Mouse (Mus musculus) heart, adult 8-10 months (tissue): ENCODE measurements around the gene Eif5. TPM values are rescaled to one million over a fixed set of nuclear protein-coding genes. Genes with fewer than 3 reads are reported as not detected.
"Not testable (repeated sequence)": the region's sequence is repeated elsewhere in the genome, so short reads cannot be mapped to it uniquely, and the experiment has no call there.

Source experiments
- DNase-seq: peaks from one replicate; pipeline ENCODE4 v3.0.0; 2022; ENCODE audit warnings: low spot score
- total RNA-seq, 4 experiments: library from RNA; stranded (reverse); gene quantifications; 2 replicates each; pipeline ENCODE4 v1.2.4; 2022

Gene Eif5
- total RNA-seq, 4 experiments from 2014 or later: 155 to 196 (median 171) TPM

DNA sequence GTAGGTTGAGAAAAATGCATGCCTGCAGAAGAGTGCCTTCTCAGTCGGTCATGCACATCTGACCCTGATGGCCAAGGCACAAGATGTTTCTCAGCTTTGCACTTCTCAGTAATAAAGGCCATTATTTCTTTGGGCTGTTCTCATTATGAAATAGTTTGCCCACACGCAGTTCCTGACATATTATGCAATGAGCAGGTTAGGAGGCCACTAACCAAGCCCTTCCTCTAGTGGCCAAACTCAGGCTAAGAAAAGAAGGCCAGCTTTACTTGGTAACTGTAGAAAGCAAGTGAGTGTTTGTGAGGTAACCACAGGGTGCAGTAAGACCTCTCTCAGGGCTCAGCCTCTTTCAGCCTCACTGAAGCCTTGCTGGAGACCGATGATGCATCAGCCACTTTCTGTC, 12.9 kb upstream of the Eif5 start:
- DNase-seq: no peak

DNA sequence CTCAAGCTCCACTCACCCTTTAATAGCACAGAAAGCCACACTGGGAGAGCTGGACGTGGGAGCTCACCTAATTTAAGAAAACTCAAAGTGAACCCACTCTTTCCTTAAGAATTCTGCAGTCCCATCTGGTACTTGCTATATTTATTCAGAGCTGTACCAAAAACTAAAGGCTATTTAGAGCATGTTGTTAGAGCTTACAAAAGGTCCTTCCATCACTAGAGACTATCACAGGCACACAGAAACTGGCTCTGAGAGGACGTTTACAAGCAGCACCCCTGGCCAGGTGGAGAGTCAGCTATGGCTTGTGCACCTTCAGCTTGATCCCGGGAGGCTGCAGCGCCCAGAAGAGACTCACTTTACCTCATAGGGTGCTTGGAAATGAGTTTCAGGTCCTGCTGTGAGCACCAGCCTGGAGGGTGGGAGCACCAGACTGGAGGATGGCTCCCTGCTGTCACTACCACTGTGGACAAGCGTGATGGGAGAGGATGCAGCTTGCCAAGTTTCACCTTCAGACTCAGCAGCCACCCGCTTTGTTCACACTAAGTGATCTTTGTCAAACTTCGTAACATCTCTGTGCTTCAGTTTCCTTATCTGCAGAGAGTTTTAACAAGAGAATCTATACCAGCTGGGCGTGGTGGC, 10.1 kb upstream of the Eif5 start:
- DNase-seq: no peak

DNA sequence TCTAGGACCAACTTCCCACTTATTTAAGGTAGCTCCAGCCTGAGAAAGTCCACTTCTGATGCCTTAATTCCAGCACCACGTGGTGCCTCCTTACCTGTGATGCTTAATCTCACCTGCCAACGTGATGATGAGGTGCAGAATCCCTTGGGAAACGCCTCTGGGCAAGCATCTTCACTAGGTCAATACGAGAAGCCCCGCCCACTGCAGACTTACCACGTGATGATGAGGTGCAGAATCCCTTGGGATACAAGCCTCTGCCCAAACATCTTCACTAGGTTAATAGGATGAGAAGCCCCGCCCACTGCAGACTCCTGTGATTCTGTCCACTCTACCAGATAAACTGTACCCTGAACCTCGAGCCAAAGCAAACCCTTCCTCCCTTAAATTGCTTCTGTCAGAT, 8.6 kb upstream of the Eif5 start:
- DNase-seq: no peak

DNA sequence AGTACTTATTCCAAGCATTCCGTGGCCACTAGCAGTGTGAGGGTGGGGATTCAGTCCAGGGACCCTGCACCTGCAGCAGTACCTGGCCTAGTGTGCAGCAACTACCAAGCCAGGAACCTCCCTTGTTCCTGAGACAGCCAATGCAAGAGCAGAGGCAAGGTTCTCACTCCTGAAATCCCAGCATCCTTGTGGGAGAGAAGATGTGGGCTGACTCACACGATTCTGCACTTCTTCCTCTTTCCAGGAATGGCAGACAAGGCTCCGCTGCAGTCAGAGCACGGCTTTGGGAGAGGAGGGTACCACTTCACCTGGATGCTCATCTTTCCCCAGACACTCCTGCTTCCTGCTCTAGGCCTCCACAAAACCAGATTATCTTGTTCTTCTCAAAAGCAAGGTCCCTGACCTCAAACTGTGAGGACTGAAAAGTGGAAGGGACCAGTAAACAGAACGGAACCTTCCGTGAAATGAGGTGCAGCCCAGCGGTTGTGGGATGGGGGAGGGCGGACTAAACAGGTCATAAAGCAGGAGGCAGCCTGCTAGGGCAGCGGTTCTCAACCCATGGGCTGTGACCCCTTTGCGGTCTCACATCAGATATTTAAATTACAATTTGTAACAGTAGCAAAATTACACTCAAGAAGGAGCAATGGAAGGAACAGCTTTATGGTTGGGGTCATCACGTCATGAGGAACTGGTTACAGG, 4.6 kb upstream of the Eif5 start:
- DNase-seq: no peak

DNA sequence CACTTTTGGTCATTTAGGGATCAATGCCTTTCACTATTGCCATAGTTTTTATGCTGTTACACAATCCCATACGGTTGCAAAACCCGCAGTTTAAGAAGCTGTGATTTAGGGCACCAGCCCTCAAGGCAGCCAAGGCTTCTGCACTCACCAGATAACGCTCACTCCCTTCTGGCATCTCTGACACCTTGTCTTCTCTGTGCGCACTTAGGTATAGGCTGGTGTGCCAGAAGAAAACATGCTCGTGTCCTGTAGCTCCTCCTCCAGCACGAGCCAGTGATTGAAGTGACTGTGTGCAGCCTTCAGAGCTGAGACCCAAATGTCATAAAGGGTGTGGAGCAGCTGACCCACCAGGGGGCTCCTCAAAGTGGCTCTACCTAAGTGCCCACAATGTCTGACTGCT, 2.5 kb upstream of the Eif5 start:
- no peak for DNase-seq

DNA sequence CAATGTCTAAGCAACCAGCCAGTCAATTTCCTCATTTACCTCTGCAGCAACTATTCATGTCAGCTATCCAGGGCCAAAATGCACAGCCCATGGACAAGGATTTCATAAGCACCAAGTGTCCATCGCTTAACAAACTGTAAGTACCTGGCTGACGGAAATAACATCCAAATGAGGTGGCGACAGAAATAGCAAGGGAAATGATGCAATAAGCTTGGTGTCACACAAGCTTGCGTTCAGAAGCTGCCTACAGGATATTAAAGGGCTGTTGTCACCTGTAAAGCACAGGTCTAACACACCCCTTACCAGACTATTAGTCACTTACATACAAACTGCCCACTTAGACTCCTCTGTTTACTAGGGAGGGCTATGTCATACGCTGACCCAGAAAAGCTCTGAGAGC, 2.1 kb upstream of the Eif5 start:
- DNase-seq: no peak

DNA sequence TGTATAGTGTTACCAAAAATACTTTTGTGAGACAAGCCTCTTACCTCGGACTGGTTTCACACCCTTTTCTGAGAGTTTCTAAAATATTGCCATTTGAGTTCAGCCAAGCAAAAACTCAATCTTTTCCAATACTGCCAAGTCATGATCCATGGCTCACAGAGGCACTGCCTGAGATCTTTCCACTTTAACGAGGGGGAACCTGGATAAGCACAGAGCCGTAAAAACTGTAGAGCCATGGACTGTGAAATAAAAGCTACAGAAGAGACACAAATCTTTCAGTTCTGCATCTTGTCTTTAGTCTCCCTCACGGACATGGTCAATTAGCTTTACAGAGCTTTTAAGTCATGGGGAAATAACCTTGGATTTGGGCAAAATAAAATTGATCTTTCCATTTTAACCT, 1.1 kb upstream of the Eif5 start:
- no peak for DNase-seq

DNA sequence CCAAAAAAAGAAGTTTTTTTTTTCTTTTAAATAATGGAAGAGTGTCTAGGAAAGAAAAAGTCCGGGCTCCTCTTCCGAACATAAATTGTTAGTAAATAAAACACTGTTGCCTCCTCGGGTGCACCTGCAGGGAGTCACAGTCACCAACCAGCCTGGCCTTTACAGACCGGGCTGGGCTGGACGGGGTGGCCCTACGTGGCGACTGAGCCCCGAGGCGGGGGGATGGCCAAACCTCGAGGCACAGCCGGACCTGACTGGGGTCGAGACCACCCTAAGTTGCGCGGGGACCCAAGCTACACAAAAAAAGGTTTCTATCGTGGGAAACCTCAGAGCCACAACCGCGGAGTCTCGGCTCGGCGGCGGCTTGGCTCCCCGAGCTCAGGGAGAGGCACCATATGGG, 475 bp upstream of the Eif5 start:
- DNase-seq: peak; percentile 12

DNA sequence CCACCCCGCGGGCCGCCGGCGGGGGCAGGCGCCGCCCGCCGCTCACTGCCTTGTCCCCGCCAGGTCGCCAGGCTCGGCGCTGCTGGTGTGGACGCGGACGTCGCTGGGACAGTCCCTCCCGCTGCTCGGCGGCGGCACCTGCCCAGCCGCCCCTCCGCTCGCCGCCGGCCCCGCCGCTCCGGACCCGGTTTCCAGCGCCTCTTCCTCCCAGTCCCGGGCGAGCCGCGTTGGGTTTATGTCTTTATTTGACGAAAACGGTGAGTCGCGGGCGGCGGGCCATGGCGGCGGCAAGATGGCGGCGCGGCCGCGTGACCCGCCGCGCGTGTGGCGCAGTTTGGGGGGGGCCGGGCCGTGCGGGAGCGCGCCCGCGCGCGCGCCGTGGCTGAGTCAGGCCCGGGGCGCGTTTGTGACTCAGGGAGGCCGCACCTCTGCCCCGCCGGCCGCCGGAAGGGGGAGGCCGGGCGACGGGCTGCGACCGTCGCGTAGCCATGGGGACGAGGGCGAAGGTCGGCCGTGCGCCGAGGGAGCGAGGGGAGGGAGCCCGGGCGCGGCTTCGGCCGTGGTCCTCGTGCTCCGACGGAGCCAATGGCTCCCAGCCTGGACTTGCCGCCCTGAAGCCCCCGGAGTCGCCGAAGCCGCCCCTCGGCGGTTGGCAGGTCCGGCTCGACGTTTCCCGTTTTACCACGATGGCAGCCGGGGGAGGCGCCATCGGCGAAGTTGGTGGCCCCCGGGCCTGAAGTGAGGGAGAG, 650 bp downstream of the Eif5 start:
- peak; percentile 73 for DNase-seq

DNA sequence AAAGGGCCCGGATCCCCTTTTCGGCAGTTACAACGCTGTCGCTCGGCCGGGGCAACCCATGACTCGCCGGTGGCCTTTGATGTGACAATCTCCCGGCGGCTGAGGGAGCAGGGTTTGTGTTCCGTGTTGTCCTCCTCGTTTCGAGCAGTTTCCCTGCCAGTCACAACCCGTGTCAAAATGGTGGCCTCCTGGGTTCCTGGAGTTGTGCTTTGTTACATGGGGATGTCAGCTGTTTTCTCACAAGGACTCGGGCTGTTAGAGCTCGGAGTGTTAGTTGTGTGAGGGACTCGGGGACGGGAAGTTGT, 1.2 kb downstream of the Eif5 start:
- DNase-seq: peak; percentile 12

DNA sequence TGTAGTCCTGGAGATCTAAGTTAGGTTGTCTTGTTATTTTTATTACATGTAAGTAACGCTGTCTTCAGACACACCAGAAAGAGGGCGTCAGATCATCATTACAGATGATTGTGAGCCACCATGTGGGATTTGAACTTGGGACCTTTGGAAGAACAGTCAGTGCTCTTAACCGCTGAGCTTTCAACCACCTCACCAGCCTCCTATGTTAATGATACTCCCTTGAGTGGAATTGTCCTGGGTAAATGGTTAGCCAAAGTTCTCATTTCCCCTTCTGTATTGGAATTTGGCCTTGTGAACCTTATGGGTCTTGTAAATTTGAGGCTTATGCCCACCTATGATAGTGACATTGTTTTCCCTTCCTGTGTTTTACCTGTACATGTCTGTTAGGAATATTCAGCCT, 9.3 kb downstream of the Eif5 start:
- no peak for DNase-seq

DNA sequence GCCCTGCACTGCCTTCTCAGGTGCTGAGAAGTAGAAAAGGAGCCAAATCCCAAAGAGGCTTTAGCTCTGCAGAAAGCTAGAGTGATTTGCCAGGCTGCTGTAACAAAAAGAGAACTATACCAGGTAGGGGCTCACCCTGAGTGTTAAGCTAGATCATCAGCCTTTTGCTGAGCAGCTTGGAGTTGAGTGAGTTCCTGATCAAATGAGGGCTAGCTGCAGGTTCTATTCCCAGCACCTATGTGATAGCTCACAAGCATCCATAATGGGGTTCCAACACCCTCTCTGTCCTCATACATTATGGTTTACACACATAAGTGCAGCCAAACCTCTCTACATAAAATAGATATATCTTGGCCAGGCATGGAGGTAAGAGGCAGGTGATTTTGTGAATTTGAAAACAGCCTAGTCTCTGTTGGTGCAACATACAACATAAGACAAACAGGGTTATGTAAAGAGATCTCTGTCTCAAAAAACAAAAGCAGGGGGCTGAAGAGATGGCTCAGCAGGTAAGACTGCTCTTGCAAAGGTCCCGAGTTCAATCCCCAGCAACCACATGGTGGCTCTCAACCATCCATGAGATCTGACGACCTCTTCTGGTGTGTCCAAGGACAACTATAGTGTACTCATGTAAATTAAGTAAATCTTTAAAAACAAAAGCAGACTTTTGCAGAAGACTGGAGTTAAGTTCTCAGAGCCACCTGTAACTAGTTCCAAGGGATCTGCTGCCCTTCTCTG, 10.9 kb downstream of the Eif5 start:
- DNase-seq: no peak

DNA sequence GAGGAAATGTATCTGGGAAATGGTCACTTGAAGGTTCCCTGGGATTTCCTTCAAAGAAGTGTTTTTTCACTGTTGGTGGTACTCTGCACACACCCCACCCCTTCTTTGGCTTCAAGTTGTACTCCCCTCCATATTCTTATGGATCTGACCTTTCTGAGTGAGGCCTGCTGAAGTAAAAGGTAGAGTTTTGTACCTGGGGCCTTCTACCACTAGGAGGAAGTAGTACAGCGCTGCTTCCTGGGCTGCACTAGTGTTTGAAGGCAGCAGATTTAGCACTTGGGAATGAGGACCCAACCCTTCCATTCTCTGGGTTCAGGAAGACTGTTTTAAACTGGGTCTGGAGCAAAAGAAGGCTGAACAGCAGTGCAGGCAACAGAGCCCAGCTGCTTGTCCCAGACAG, 12.9 kb downstream of the Eif5 start:
- DNase-seq: no peak

DNA sequence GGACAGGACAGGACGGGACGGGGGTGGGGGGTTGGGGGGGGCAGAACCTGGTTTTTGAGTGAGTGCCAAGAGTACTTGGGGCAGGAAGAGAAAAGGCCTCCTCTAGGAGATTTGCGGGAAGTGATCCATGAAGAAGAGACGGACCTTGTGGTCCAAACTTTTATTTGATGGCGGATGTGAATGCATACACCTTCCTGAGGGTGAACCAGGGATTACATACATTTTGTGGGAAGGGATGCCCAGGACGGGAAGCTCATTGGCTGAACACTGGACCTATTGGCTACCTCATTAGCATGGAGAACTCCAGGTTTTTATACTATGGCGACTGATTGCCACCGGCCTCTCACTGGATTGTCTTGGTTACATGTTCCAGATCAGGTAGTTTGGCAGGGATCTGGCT, 14.5 kb downstream of the Eif5 start:
- no peak for DNase-seq

DNA sequence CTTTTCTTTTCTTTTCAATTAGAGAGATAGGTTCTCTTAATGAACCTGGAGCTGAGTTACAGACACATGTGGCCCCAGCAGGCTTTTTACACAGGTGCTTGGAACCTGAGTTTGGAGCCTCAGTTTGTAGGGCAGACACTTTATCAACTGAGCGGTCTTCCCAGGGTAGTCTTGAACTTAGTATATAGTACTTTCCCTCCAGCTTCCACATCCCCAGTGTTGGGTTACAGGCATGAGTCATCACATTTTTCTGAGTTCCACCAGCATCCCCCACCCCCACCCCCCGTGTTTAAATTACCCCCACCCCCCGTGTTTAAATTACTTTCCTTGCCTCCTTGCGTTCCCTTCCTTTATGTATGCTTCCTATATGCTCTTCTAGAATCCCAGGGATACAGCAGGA, 17.5 kb downstream of the Eif5 start:
- DNase-seq: no peak

DNA sequence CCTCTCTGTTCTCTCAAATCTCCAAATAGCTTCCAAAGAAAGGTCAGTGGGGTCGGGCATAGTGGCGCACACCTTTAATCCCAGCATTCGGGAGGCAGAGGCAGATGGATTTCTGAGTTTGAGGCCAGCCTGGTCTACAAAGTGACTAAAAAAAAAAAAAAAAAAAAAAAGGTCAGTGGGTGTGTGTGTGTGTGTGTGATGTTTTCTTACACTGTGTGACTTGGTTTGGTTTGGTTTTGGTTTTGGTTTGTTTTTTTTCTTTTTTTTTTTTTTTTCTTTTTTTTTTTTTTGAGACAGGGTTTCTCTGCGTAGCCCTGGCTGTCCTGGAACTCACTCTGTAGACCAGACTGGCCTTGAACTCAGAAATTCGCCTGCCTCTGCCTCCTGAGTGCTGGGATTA, 18.1 kb downstream of the Eif5 start:
- DNase-seq: not testable (repeated sequence)

DNA sequence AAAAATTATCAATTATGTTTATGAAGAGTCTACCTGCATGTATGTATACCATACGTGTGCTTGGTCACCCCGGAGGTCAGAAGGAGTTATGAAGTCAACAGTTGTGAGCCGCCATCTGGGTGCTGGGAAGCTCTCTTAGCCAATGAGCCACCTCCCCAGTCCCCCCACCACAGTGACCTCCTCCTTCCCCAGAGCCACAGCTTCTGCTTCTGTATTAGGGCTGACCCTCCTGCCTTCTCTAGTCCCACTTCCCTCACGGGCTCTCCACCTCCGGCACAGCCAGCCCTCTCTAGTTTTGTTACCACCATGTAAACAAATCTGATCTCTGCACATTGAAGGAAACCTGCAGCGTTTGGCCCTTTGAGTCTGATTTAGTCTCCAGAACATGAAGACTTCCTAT, 19.7 kb downstream of the Eif5 start:
- no peak for DNase-seq

DNA sequence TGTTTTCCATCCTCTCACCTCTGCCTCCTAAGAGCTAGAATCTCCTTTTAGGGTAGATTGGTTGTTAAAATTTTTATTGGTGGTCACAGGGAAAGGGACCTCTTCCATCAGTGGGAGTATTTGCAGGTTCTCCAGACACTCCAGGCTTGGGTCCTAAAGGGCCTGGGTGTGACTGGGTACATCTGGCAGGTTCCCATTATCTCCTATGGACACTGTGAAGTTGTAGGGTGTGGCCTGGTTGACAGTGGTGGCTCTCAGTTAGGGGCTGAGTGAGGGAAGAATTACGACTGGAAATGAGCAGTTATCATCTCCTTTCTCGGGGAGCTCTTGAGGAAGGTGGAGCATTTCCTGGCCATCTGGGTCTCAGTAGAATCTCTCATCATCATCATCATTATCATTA, 20.8 kb downstream of the Eif5 start:
- DNase-seq: no peak

DNA sequence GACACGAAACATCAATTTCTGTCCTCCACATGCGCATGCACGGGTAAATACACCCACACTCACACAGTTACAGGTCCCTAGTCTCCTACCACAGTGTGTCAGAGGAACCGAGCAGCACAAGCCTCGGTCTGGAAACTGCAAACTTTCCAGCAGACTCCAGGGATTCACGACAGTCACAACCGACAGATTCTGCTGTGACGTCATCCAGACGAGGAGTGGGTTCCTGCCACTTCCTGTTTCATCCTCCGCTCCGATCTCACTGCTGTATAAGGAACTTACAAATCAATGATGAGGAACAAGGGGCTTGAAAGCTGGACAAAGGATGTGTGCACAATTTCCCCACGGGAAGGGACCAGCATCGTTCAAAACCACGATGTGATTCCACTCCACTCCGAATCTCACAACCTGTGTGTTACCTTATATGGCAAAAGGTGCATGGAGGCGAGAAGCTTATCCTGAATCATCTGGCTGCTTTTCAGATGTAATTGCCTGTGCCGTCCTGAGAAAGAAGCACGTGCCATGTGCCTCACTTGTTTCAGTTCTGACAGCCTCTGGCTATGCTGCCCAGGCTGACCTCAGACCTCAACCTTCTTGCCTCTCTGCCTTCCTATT, 21.9 kb downstream of the Eif5 start:
- peak; percentile 21 for DNase-seq

DNA sequence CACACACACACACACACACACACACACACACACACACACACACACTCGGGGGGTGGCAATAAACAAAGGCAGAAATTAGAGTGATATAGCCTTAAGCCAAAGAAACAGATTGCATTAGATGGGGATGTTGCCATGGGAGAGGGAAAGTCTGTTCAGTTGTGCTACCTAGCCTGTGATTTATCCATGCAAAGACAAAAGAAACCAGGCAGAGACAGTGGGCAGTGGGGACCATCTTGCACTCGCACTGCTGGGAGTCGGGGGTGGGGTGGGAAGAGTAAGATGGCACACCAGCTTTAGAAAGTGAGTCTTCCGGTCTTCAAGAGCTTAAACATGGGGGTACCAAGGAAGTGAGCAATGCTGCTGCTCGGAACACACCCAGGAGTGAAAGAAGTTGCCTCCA, 22.5 kb downstream of the Eif5 start:
- DNase-seq: no peak

DNA sequence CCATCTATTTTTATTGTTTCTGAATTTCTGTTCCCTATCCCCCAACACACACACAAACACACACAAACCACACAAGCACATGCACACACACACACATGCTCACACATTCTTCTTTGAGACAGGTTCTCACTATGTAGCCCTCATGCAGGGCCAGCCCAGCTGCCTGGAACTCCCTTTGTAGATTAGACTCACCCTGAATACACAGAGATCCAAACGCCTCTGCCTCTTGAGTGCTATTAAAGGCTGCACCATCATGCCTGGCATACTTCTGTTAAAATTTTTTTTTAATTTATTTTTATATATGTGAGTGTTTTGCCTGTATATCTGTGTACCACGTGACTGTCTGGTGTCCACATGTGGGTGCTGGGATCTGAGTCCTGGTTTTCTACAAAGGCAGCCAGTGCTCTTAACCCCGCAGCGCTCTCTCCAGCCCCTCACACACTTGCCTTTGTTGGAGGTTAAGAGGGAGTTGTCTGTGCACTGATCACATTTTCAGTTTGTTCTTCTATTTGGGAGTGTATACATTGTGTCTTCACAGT, 24.5 kb downstream of the Eif5 start:
- DNase-seq: no peak

DNA sequence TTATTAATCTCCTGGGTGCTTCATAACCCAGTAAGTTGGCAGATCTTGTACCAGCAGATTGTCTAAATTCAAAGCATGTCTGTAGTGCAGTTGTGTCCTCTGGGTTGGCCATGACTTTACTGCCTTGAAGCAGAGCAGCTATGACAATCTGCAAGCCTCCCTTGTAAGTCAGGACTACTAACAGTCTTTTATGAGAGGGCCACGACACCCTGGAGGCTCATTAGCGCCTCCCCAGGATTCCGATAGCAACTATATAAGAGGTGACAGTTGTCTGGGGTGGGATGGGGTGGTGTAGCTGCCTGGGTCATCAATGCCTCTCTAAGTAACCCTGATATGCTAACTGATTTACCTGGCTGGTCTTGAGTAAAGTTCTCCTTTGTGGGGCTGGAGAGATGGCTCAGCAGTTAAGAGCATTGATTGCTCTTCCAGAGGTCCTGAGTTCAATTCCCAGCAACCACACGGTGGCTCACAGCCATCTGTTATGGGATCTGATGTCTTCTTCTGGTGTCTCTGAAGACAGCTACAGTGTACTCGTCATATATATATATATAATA, 25.3 kb downstream of the Eif5 start:
- no peak for DNase-seq
